Comparison of ENCODE assay signal across 14 mouse cellular contexts in the genomic region with DNA sequence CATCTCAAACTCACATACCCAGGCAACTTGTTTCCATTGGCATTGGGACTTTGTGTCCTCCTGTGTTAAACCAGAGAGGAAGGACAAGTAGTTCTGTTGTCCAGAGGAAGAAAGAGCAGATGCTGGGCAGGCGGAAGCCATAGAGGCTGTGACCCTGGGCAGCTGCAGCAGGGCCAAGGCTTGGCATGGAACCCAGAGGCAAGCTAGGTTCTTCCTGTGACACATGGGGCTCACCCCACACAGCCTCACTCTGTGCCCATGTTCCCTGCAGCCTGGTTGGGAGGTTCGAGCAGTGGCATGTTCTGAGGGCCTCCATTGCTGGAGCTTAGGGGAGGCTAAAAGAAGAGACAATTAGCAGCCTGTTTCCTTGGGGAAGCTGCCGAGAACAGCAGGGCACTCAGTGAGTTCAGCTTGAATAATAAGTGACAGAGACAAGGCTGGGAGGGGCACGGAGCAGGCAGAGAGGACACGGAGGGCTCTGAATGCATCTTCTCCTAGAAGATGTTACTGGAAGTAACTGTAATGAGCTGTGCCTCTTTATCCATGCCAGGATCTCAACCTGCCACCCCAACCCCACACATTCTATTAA. TPM values are rescaled to one million over a fixed set of nuclear protein-coding genes. Genes with fewer than 3 reads are reported as not detected.
DNase-seq lines count a peak whose midpoint lies in the region; ATAC-seq lines count a peak whose summit lies in the region.
"Had no signal": no experiment of that assay in that cellular context is flagged by ENCODE, and none has a peak within 500 bp of the region (broad histone marks: within the 10 kb centered on the region; RNA-seq: fewer than 3 reads in every experiment).

No protein-coding gene starts in this region.

- H3K4me1 ChIP-seq in forebrain, embryonic 12.5 days: peaks cover 37% of the 10 kb centered on the region
- H3K4me1 ChIP-seq in forebrain, embryonic 11.5 days (replicated peaks; ENCODE audit: control insufficient read depth, insufficient read depth, low read length): peaks cover 2% of the 10 kb centered on the region; the same call in 1 of the 2 replicates
- peaks cover 16% of the 10 kb centered on the region for H3K4me1 ChIP-seq in midbrain, embryonic 10.5 days
- H3K4me1 ChIP-seq in midbrain, embryonic 16.5 days (ENCODE audit: control insufficient read depth, insufficient read depth, low read length): peaks cover 23% of the 10 kb centered on the region
- peaks cover 28% of the 10 kb centered on the region for H3K4me1 ChIP-seq in hindbrain, embryonic 14.5 days (replicated peaks; ENCODE audit: control insufficient read depth, insufficient read depth, low read length)
- H3K4me1 ChIP-seq in heart, embryonic 10.5 days: peaks cover 30% of the 10 kb centered on the region

- H3K27ac ChIP-seq in forebrain, embryonic 12.5 days: peak overlapping the region; percentile 14; the same call in 1 of the 2 replicates
- no peak overlapping the region for H3K27ac ChIP-seq in forebrain, embryonic 11.5 days (ENCODE audit: low read depth, low read length)
- H3K27ac ChIP-seq in midbrain, embryonic 10.5 days (replicated peaks): 0 out of 2 replicates have a peak overlapping the region, but pooled peaks have one; percentile 7
- no peak overlapping the region for H3K27ac ChIP-seq in midbrain, embryonic 16.5 days (ENCODE audit: low read length)
- peak overlapping the region; percentile 73 for H3K27ac ChIP-seq in hindbrain, embryonic 14.5 days
- no peak overlapping the region for H3K27ac ChIP-seq in heart, embryonic 10.5 days
- H3K27ac ChIP-seq: liver, embryonic 14.5 days had no signal

- H3K27me3 ChIP-seq in forebrain, embryonic 12.5 days: no peaks in the 10 kb centered on the region
- H3K27me3 ChIP-seq in forebrain, embryonic 11.5 days (ENCODE audit: control insufficient read depth, insufficient read depth, low read length): no peaks in the 10 kb centered on the region; the same call in 1 of the 2 replicates
- no peaks in the 10 kb centered on the region for H3K27me3 ChIP-seq in midbrain, embryonic 10.5 days (ENCODE audit: low read depth, poor library complexity, severe bottlenecking)
- no peaks in the 10 kb centered on the region for H3K27me3 ChIP-seq in midbrain, embryonic 16.5 days (ENCODE audit: control insufficient read depth, insufficient read depth, low read depth, low read length)
- no peaks in the 10 kb centered on the region for H3K27me3 ChIP-seq in hindbrain, embryonic 14.5 days (ENCODE audit: control insufficient read depth, insufficient read depth, low read length)
- H3K27me3 ChIP-seq in heart, embryonic 10.5 days (ENCODE audit: insufficient read depth, poor library complexity, severe bottlenecking): peaks cover 61% of the 10 kb centered on the region

- H3K4me3 ChIP-seq in forebrain, embryonic 12.5 days (replicated peaks): no peak overlapping the region
- H3K4me3 ChIP-seq in forebrain, embryonic 11.5 days (ENCODE audit: low read depth, low read length): no peak overlapping the region
- H3K4me3 ChIP-seq in midbrain, embryonic 10.5 days: no peak overlapping the region
- H3K4me3 ChIP-seq in midbrain, embryonic 16.5 days (ENCODE audit: low read depth, low read length): no peak overlapping the region
- no peak overlapping the region for H3K4me3 ChIP-seq in hindbrain, embryonic 14.5 days (replicated peaks; ENCODE audit: low read length)
- no peak overlapping the region for H3K4me3 ChIP-seq in heart, embryonic 10.5 days
- H3K4me3 ChIP-seq: erythroblast, embryonic 14.5 days had no signal

- no peaks in the 10 kb centered on the region for H3K36me3 ChIP-seq in forebrain, embryonic 12.5 days (replicated peaks)
- H3K36me3 ChIP-seq in forebrain, embryonic 11.5 days (ENCODE audit: control insufficient read depth, insufficient read depth, low read length): no peaks in the 10 kb centered on the region
- H3K36me3 ChIP-seq in midbrain, embryonic 10.5 days: no peaks in the 10 kb centered on the region
- H3K36me3 ChIP-seq in midbrain, embryonic 16.5 days (ENCODE audit: control insufficient read depth, insufficient read depth, low read length): no peaks in the 10 kb centered on the region
- H3K36me3 ChIP-seq in hindbrain, embryonic 14.5 days (replicated peaks; ENCODE audit: control insufficient read depth, insufficient read depth): no peaks in the 10 kb centered on the region
- H3K36me3 ChIP-seq in heart, embryonic 10.5 days: no peaks in the 10 kb centered on the region

- no peak overlapping the region for H3K4me2 ChIP-seq in forebrain, embryonic 12.5 days
- H3K4me2 ChIP-seq in forebrain, embryonic 11.5 days (ENCODE audit: low read depth, low read length, severe bottlenecking): no peak overlapping the region
- no peak overlapping the region for H3K4me2 ChIP-seq in midbrain, embryonic 16.5 days (ENCODE audit: low read length)
- no peak overlapping the region for H3K4me2 ChIP-seq in hindbrain, embryonic 14.5 days (replicated peaks)

- H3K9ac ChIP-seq in forebrain, embryonic 12.5 days: no peak overlapping the region
- H3K9ac ChIP-seq in forebrain, embryonic 11.5 days (ENCODE audit: low read length): no peak overlapping the region
- H3K9ac ChIP-seq in midbrain, embryonic 16.5 days (ENCODE audit: low read depth, low read length): no peak overlapping the region
- H3K9ac ChIP-seq in hindbrain, embryonic 14.5 days: no peak overlapping the region
- H3K9ac ChIP-seq: liver, embryonic 14.5 days had no signal

- WGBS in forebrain, embryonic 12.5 days: 32% methylated on average over 5 of the region's 5 CpGs
- 51% methylated on average over 5 of the region's 5 CpGs for WGBS in forebrain, embryonic 11.5 days
- WGBS in midbrain, embryonic 10.5 days: 48% methylated on average over 5 of the region's 5 CpGs
- WGBS in midbrain, embryonic 16.5 days: 30% methylated on average over 5 of the region's 5 CpGs
- 22% methylated on average over 5 of the region's 5 CpGs for WGBS in hindbrain, embryonic 14.5 days
- 52% methylated on average over 5 of the region's 5 CpGs for WGBS in heart, embryonic 10.5 days

- DNase-seq in forebrain, embryonic 11.5 days (ENCODE audit: low spot score): no peak
- no peak for DNase-seq in midbrain, embryonic 10.5 days (ENCODE audit: low spot score)
- DNase-seq in hindbrain, embryonic 14.5 days (ENCODE audit: low spot score): no peak
- DNase-seq in retina, postnatal 1 day: peak; percentile 49
- no peak for DNase-seq in heart, embryonic 10.5 days (ENCODE audit: low spot score)
- no peak for DNase-seq in spleen, postnatal 14 days (ENCODE audit: low spot score in 2 of 2)
- DNase-seq: B cell, adult 2 months; cerebellum, adult 11-12 months; heart, postnatal 10 days; layer of hippocampus, postnatal 36 days had no signal

- H3K9me3 ChIP-seq in forebrain, embryonic 12.5 days: no peaks in the 10 kb centered on the region
- H3K9me3 ChIP-seq in forebrain, embryonic 11.5 days (ENCODE audit: control insufficient read depth, low read length): no peaks in the 10 kb centered on the region
- H3K9me3 ChIP-seq in midbrain, embryonic 10.5 days (replicated peaks): no peaks in the 10 kb centered on the region
- H3K9me3 ChIP-seq in midbrain, embryonic 16.5 days (replicated peaks; ENCODE audit: control insufficient read depth, low read length, poor library complexity, severe bottlenecking): no peaks in the 10 kb centered on the region
- no peaks in the 10 kb centered on the region for H3K9me3 ChIP-seq in hindbrain, embryonic 14.5 days (ENCODE audit: control insufficient read depth, low read length)
- H3K9me3 ChIP-seq in heart, embryonic 10.5 days: no peaks in the 10 kb centered on the region

- ATAC-seq in forebrain, embryonic 12.5 days (ENCODE audit: low FRiP score): no peak
- no peak for ATAC-seq in forebrain, embryonic 11.5 days (replicated peaks; ENCODE audit: low FRiP score)
- no peak for ATAC-seq in midbrain, embryonic 16.5 days
- ATAC-seq in hindbrain, embryonic 14.5 days (ENCODE audit: low FRiP score): no peak

RNA-seq across cellular contexts. Expression of a gene that starts 29.5 kb away (rescaled TPM):
- 1.8 and 2.8 TPM in 2 replicates for polyA plus RNA-seq in forebrain, embryonic 12.5 days (2016; fragmentation: Nextera tagmentation; extraction: Ambion mirVana)
- polyA plus RNA-seq in forebrain, embryonic 11.5 days (2014; fragmentation: Nextera tagmentation; extraction: Ambion mirVana): 1.2 and 1.6 TPM in 2 replicates
- polyA plus RNA-seq in midbrain, embryonic 10.5 days (2016; fragmentation: Nextera tagmentation; extraction: Ambion mirVana): 0.23 and 0.29 TPM in 2 replicates
- 33.8 and 34.2 TPM in 2 replicates for polyA plus RNA-seq in midbrain, embryonic 16.5 days (2015; fragmentation: Nextera tagmentation; extraction: Ambion mirVana)
- polyA plus RNA-seq in hindbrain, embryonic 14.5 days (2014; fragmentation: Nextera tagmentation; extraction: Ambion mirVana): 31.7 and 35.3 TPM in 2 replicates
- 0.17 and 0.20 TPM in 2 replicates for polyA plus RNA-seq in heart, embryonic 10.5 days (2016; fragmentation: Nextera tagmentation; extraction: Ambion mirVana)
- polyA plus RNA-seq: erythroblast, embryonic 14.5 days; liver, embryonic 14.5 days had no signal

Comparison
In these comparisons a context has a peak if more than half of its experiments do, and no peak if none do; other contexts are left out.
1. H3K27ac ChIP-seq: peak in forebrain, embryonic 12.5 days (single experiment), midbrain, embryonic 10.5 days (single experiment) and hindbrain, embryonic 14.5 days (single experiment); none in forebrain, embryonic 11.5 days (single experiment), midbrain, embryonic 16.5 days (single experiment) and heart, embryonic 10.5 days (single experiment).